Mouse (Mus musculus): ENCODE data around the gene Tmem230.
"Not testable (repeated sequence)": the region's sequence is repeated elsewhere in the genome, so short reads cannot be mapped to it uniquely, and the experiment has no call there.

Tmem230 gene

DNA sequence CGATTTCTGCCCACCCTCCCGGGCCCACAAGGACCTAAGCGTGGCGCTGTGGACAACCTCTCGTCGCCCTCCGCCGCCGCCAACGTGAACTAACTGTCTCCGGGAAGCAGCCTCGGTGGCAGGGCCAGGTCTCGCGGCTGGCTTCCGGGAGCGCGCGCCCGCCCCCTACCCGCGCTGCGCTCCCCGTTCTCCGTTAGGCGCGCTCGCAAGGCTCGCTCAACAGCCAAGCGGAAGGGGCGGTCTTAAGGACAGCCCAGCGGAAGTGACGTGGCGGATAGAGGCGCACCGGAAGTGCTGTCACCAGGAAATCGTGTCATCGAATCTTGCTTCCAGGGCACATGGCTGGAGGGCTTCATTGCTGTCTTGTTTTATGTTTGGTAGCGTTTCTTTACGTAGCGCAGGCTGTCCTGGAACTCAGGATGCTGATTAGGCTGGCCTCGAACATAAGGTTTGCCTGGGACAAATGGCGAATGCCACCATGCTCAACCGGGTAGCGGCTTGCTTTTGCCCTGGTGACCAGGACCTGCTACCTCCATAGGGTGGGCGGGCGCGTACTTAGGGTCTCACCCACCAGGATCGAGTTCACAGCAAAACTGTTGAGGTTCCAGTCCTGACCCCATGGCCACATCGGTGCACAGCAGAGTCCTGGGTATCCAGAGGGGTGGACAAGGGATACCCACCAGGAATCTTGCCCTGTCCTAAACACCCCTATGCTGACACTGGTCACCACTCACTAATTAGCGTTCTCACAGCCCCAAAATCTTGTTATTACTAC is at the start of gene Tmem230:
Tmem230 (minus strand) TSS at position 269 of the 775 bp plus-strand sequence.
- DNase-seq: peak; percentile 97

DNA sequence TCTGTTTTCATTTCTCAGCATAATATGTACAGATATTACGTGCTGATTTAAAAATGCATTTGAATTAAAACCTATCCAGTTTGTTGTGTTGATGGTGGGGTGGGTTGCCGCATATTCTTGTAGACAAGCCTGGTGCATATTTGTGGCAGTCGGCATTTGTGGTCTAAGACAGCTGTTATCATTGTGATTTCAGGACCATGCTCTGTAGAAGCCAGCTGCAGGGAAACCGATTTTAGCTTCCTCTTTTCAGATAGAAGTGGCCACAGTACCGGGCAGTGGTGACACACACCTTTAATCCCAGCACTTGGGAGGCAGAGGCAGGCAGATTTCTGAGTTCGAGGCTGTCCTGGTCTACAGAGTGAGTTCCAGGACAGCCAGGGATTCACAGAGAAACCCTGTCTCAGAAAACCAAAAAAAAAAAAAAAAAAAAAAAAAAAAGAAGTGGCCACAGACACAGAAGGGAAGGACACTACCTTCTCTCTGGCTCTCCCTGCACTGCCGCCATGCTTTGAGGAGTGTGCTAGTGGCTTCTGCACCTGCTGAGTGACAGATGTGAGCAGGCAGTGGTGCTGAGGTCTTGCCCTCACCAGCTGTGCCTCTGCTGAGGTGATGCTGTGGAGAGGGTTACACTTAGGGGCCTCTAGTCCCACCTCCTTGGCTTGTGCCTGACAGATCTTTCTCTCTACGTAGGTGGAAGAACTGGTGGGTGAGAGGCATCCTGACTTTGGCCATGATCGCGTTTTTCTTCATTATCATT is 46.3 kb upstream of the Tmem230 start:
- no peak for DNase-seq

DNA sequence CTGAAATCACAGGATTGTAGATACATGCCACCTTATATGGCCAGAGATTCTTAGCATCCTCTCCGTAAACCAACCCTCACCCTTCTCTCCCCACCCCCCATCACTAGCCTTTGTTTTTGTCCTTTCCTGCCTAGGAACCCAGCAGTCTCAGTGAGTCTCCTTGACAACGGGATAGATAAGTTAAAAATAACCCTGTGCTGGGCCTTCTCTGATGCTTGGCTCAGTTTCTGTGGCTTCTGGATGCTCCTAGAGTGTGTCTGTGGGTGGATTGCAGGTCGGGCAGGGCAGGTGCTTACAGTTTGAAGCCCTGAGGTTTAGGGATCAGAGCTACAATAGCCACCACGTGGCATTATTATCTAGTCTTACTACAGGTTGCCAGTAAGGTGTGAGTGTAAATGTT is 44.5 kb upstream of the Tmem230 start:
- no peak for DNase-seq

- peak; percentile 28 for DNase-seq
Measured at GRCm38 (mm10) chr2:132291265-132291664, 43.7 kb upstream of the Tmem230 start.

- no peak for DNase-seq
Measured at GRCm38 (mm10) chr2:132290808-132291207, 43.2 kb upstream of the Tmem230 start.

GRCm38 (mm10) chr2:132289213-132289612 is 41.6 kb upstream of the Tmem230 start:
- DNase-seq: not testable (repeated sequence)

DNA sequence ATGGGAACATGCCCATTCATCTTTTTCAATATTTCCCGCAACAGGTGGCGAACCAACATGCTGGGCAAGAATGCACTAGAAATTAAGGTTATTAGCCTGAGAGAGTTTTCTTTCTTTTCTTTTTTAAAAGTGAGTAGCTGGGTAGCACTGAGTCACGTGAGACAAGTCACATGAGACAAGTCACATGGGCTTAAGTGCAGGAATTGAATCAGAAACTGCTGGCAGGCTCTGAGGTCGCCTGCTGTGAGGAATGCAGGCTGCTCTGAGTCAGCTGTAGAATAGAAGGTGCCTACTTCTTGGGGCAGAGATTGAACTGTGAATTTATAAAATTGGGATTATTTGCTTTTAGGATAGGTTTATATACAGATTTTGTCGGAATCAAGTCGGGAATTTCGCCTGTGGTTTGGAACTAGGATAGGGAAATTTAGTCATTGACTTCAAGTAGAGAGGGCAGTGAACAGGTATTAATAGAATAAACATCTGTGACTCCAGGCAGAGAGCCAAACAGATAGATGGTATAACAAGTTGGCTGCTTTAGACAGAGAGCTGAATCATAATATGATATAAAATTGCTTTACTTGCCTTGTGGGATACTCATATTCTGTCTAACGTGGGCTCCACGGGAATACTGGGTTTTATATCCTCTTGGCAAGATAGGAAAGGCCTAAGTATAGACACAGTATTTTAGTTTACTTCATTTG is 38.9 kb upstream of the Tmem230 start:
- DNase-seq: no peak

- DNase-seq: not testable (repeated sequence)
Measured at GRCm38 (mm10) chr2:132285722-132286121, 38.1 kb upstream of the Tmem230 start.

DNA sequence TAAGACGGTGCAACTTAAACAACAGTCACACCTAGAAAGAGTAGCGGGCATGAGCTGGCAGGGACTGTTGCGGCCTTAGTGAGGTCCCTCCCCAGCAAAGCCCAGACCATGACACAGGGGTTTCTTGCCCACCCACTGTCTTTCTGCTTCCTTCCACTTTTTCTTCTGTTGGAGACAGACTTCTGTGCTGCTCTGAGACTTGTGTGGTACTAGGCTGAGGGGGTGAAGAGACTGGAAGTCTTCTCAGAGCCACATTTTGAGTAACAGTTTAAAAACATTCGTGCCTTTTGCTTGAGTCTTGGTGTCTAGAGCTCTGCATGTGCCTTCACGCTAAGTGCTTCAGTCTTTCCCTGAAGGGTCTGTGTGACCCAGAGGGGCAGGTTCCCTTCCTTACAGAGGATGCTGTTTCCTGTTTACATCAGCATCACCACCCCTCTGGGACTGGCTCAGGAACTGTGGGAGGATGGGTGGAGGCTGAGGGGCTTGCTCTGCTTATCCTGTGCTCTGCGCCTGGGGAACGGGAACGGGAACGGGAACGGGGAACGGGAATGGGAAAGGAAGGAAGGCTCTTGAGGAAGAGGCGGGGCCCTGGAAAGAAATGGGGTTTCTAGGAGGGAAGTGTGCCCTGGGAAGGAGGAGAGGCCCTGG is 37.0 kb upstream of the Tmem230 start:
- peak; percentile 74 for DNase-seq

GRCm38 (mm10) chr2:132283236-132284070 is 35.8 kb upstream of the Tmem230 start:
- DNase-seq: peak; percentile 24

- peak; percentile 30 for DNase-seq
Measured at GRCm38 (mm10) chr2:132282453-132283174, 35.0 kb upstream of the Tmem230 start.

DNA sequence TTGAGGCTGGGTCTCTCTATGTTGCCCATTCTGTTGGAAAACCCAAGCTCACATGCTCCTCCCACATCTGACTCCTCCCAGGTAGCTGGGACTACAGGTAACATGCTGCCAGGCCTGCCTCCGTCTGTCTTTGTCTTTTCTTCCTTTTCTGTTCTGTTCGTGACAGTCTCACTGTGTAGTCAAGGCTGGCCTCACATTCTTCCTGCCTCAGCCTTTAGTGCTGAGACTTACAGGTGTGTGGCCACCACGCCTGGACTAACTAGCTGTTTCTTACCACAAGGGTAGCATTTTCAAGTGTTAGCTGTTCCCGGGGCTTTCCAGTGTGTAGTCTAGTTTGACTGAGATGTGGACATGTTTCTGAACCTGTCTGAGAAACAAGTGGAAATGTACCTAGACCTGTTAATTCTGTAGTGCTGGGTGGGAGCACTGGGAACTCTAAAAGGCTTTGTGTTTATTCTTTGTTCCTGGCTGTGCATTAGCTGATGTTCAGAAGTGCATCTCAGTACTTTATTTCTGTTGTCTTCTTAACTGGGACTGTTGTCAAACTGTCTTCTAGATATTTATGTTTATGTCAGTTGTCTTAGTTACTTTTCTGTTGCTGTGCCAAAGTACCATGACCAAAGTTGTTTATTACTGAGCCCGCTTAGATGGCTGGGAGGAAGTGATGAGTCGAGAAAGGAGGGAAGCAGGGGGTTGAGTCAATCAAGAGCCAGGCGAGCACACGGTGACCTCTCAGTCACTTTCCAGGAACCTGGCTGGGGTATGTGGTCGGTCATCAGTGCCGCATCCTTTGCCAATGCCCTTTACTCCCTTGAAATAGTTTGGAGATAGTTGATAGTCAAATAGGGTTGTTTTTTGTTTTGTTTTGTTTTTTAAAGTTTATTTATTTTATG is 34.2 kb upstream of the Tmem230 start:
- DNase-seq: peak; percentile 22

DNA sequence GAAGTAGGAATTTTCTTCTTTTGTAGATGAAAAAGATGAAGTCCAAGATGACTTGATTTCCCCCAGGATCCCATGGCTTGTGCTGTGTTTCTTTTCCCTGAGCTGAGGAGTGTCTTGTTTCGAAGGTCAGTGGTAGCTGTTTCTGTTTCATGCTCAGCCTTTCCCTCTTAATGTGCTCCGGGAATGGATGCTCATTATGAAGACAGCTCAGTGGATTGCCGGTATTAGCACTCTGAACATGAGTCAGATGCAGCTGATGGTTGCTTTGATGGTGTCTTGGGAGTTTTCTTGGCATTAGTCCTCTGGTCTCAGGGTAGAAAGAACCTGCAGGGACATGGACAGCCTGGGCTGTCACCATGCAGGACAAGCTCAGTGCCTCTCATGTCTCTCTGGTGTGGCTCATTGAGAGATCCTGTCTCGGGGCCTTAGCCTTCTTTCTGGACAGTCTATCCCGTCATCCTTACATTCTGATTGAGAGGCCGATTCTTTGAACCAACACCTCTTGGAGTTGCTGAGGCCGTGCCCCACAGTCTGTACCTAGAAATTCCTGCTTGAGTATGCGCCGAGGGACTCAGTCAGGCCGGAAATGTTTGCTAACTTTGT is 33.0 kb upstream of the Tmem230 start:
- no peak for DNase-seq

GRCm38 (mm10) chr2:132279978-132280377 is 32.4 kb upstream of the Tmem230 start:
- peak; percentile 29 for DNase-seq

DNA sequence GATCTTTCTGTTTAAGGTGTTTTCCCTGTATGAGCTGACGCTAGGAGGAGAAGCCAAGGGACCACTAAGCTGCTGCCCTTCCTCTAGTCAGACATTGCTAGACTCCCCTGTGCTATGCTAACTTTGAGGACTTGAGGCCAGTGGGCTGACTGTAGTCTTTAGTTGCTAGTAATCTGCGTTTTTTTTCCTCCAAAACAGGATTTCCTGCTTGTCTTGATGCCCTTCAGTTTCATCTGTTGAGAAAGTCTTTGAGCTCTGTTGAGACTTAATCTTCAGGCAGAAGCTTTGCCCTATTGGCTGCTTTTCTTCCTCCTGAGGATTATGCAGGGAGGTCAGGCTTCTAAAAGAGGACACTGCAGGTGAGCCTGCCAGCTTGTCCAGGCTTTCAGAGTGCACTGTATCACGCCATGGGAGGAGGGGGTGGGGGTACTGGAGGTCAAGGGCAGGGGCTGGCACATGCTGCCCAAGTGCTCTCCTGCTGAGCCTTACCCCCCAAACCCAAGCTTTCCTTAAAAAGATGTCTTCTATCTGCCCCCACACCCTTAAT is 31.8 kb upstream of the Tmem230 start:
- DNase-seq: no peak

GRCm38 (mm10) chr2:132278273-132278853 is 30.8 kb upstream of the Tmem230 start:
- DNase-seq: no peak

DNA sequence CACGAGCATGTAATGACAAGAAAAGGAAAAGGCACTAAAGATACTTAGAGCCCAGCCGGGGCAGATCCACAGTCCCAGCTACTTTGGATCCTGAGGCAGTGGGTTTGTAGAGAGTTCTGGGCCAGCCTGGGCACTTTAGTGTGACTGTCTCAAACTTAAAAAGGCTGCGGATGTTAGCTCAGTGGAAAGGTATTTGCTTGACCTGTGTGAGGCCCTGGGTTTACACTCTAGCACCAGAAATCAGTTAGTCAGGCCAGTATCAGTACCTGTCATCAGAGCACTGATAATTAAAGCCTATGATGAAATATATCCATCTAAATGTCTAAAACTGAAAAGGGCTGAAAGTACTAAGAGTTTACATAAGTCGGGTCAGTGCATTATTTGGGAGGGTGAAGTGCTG is 28.6 kb upstream of the Tmem230 start:
- no peak for DNase-seq

- DNase-seq: no peak
Measured at GRCm38 (mm10) chr2:132275527-132275926, 27.9 kb upstream of the Tmem230 start.

All from kidney, postnatal 10 days (tissue).